Mouse (Mus musculus) erythroblast, embryonic 14.5 days (primary cell): ENCODE results near the gene S100a3. TPM values are rescaled to one million over a fixed set of nuclear protein-coding genes. Genes with fewer than 3 reads are reported as not detected.

Experiments used
- H3K27me3 ChIP-seq: 2 replicates; pipeline ENCODE4 v1.6.1; 2012; ENCODE audit warnings: inconsistent platforms; ENCODE audit not compliant: control insufficient read depth
- H3K36me3 ChIP-seq: 2 replicates; pipeline ENCODE4 v1.6.1; 2012; ENCODE audit warnings: mild to moderate bottlenecking, inconsistent platforms; ENCODE audit not compliant: control insufficient read depth
- H3K4me1 ChIP-seq: 2 replicates; pipeline ENCODE4 v1.6.1; 2012; ENCODE audit warnings: inconsistent platforms; ENCODE audit not compliant: control insufficient read depth
- H3K4me3 ChIP-seq: replicated peaks from 2 replicates; pipeline ENCODE3; 2012; ENCODE audit warnings: moderate library complexity, mild to moderate bottlenecking, inconsistent platforms
- H3K9me3 ChIP-seq: 2 replicates; pipeline ENCODE4 v1.6.1; 2012; ENCODE audit warnings: low read length, inconsistent platforms, mixed read lengths; ENCODE audit not compliant: control insufficient read depth
- GATA1 ChIP-seq: IDR thresholded peaks from 2 replicates; pipeline ENCODE4 v1.6.1; 2012; ENCODE audit warnings: low read length, inconsistent platforms, mixed read lengths
- TAL1 ChIP-seq: IDR thresholded peaks from 3 replicates; pipeline ENCODE4 v1.6.1; 2012; ENCODE audit warnings: low read length, inconsistent platforms, mixed read lengths
- polyA plus RNA-seq: library from polyadenylated mRNA; stranded (reverse); fragments of >175 nt; gene quantifications from 2 replicates; pipeline ENCODE4 v1.2.3, GENCODE M21; 2012

The S100a3 gene
- polyA plus RNA-seq, 1 experiment = not detected

DNA sequence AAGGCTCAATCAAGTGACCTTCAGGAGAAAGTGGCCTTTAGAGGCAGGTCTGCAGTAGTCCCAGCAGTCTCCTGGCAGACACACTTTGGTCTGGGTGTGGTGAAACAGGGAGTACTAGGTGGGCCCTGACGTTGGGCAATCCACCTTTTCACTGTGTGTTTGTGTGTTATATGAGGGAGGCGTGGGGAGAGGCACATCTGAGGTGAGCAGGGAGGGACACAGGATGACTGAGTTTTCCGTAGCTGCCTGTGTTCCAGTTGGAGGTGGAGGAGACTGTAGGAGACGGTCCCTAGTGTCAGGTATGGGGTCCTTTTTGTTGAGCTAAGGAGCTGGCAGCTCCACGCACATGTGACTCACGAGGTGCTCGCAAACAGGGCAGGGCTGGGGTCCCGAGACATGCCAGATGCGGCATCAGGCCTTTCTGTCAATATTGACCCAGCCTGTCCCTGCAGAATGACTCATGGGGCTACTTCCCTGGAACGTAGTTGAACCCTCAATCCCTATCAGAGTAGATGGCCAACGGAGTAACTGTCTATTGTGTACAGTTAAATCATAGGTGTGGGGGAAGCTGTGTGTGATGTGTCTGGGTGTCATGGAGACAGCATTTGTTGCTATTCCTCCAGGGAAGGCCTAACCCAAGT is 54.4 kb downstream of the S100a3 start:
- H3K4me3 ChIP-seq = no peak overlapping the region
- peaks cover 8% of the 10 kb centered on the region for H3K27me3 ChIP-seq
- H3K4me1 ChIP-seq = peaks cover 7% of the 10 kb centered on the region
- H3K9me3 ChIP-seq = no peaks in the 10 kb centered on the region
- no peaks in the 10 kb centered on the region for H3K36me3 ChIP-seq
- TF ChIP-seq TAL1 (no peak), GATA1 (no peak)

DNA sequence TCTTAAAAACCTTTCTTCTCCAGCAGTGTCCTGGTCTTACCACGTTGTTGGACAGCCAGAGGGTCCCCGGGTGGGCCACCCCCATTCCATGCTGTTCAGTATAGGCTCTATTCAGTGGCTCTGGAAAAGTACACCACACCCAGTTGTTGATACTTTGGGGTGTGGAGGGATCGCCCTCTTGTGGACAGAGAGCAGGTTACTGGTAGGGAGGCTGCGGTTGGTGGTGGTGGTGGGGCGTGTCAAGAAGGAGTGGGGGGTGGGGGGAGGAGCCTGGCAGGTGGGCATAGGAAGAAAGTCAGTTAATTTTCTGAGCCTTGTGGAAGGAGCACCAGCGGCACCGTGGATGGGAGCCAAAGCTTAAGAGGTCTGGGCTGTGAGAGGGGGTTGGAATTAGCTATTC is 55.0 kb downstream of the S100a3 start:
- Histone ChIP-seq H3K36me3 (no peaks in the 10 kb centered on the region), H3K4me1 (peaks cover 7% of the 10 kb centered on the region), H3K27me3 (peaks cover 8% of the 10 kb centered on the region), H3K9me3 (no peaks in the 10 kb centered on the region), H3K4me3 (no peak overlapping the region)
- no peak for TF ChIP-seq TAL1
- TF ChIP-seq GATA1 = no peak

DNA sequence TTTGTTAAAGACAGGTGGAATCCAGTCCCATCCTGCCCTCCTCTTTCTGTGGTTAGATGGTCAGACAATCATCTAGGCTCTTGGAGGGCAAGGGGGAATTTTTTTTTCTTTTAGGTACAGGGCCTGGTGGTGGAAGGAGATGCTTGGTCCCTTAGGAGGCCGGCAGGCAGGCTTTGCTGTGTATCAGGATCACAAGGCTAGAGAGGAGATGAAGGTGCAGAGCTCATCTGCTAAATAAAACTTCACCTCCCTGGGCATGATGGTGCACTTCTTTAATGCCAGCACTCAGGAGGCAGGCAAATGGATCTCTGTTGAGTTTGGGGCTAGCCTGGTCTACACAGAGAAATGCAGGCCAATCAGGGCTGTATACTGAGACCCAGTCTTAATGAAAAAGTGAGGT is 55.5 kb downstream of the S100a3 start:
- H3K4me3 ChIP-seq = no peak overlapping the region
- H3K36me3 ChIP-seq = no peaks in the 10 kb centered on the region
- peaks cover 8% of the 10 kb centered on the region for H3K27me3 ChIP-seq
- H3K9me3 ChIP-seq = no peaks in the 10 kb centered on the region
- peaks cover 7% of the 10 kb centered on the region for H3K4me1 ChIP-seq
- TF ChIP-seq TAL1 = no peak
- no peak for TF ChIP-seq GATA1

- H3K4me1 ChIP-seq = peaks cover 7% of the 10 kb centered on the region
- TF ChIP-seq GATA1 = no peak
- TF ChIP-seq TAL1 = no peak
- H3K27me3 ChIP-seq = peaks cover 8% of the 10 kb centered on the region
- H3K36me3 ChIP-seq = no peaks in the 10 kb centered on the region
- H3K4me3 ChIP-seq = no peak overlapping the region
- H3K9me3 ChIP-seq = no peaks in the 10 kb centered on the region
These were observed 57.2 kb downstream of the S100a3 start for GRCm38 (mm10) chr3:90617586-90617985.

- no peaks in the 10 kb centered on the region for H3K36me3 ChIP-seq
- no peak for TF ChIP-seq GATA1
- no peak for TF ChIP-seq TAL1
- no peak overlapping the region for H3K4me3 ChIP-seq
- H3K27me3 ChIP-seq = no peaks in the 10 kb centered on the region
- no peaks in the 10 kb centered on the region for H3K4me1 ChIP-seq
- H3K9me3 ChIP-seq = no peaks in the 10 kb centered on the region
These were observed 61.2 kb downstream of the S100a3 start for GRCm38 (mm10) chr3:90621552-90621951.

DNA sequence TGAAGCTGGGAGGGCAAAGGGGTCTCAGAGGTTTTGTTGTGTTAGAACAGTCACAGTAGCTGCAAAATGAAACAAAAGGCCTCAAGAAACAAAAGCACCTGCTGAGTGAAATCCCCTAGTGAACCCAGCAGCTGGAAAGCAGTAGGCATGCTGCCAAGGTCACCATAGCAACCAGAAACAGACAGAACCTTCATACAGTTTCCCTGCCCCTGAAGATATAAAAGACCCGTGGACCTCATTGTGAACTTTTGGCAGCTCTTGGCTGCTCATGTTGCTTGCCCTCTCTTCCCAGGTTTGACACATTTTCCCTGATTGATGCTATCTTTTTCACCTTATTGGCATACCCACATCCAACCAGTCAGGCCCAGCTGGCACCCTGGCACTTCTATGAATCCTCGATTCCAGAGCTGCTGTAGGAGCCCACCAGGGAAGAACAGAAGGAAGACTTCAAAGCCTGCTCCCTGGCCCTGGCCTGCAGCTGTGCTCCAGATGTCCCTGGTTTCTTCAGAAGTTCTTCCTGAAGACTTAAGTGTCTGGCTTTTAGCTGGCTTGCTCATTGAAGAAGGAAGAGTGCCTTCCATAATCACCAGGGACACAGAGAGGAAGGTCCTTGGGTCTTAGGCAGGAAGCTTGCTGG is 63.2 kb downstream of the S100a3 start:
- Histone ChIP-seq H3K4me1 (no peaks in the 10 kb centered on the region), H3K4me3 (no peak overlapping the region), H3K9me3 (no peaks in the 10 kb centered on the region), H3K36me3 (no peaks in the 10 kb centered on the region), H3K27me3 (no peaks in the 10 kb centered on the region)
- no peak for TF ChIP-seq GATA1
- TF ChIP-seq TAL1 = no peak

DNA sequence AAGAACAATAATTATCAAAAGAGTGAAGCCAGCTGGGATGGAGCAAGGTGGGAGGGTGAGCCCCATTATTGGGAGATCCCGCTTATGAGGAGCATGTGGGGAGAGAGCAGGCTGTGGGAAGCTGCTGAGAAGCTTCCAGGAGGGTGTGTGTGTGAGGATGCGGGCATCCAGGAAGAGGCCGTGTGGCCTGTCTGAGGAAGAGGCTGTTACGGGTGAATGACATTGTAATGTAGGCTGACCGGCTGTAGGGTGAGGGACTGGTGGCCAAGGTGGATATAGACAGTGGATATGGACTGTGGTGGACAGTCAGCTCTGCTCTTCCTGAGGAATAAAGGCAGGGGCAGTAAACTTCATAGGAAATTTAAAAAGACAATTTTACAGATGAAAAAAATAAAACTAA is 65.1 kb downstream of the S100a3 start:
- no peaks in the 10 kb centered on the region for H3K9me3 ChIP-seq
- H3K27me3 ChIP-seq = no peaks in the 10 kb centered on the region
- H3K36me3 ChIP-seq = no peaks in the 10 kb centered on the region
- TF ChIP-seq GATA1 (no peak), TAL1 (no peak)
- H3K4me1 ChIP-seq = no peaks in the 10 kb centered on the region
- H3K4me3 ChIP-seq = no peak overlapping the region

GRCm38 (mm10) chr3:90626266-90627021 is 66.1 kb downstream of the S100a3 start:
- Histone ChIP-seq H3K27me3 (no peaks in the 10 kb centered on the region), H3K36me3 (no peaks in the 10 kb centered on the region), H3K9me3 (no peaks in the 10 kb centered on the region), H3K4me1 (no peaks in the 10 kb centered on the region), H3K4me3 (no peak overlapping the region)
- TF ChIP-seq GATA1 (no peak), TAL1 (no peak)

GRCm38 (mm10) chr3:90627366-90627765 is 67.0 kb downstream of the S100a3 start:
- no peaks in the 10 kb centered on the region for H3K27me3 ChIP-seq
- no peaks in the 10 kb centered on the region for H3K9me3 ChIP-seq
- no peak for TF ChIP-seq GATA1
- TF ChIP-seq TAL1 = no peak
- no peak overlapping the region for H3K4me3 ChIP-seq
- H3K36me3 ChIP-seq = no peaks in the 10 kb centered on the region
- H3K4me1 ChIP-seq = no peaks in the 10 kb centered on the region
